Mouse (Mus musculus) liver, embryonic 14.5 days (tissue): ENCODE measurements at regions not wholly inside any gene's neighbourhood (a gene's known extent, or its start where the extent isn't known, plus 50 kb on each side); places are given as distances from the start of the nearest gene placed in this dataset.

Experiments
- ATAC-seq: fragments of 200-750 bp; cut with Nextera tagmentation; 2 replicates; pipeline ENCODE4 v1.8.0; 2017; ENCODE audit warnings: moderate number of reproducible peaks, mild to moderate bottlenecking, moderate library complexity; ENCODE audit not compliant: insufficient read depth
- DNase-seq, 3 experiments: peaks; one replicate each; pipeline ENCODE4 v3.0.0-alpha.2; 2012 to 2013; ENCODE audit warnings: low read depth in 3 of 3, low spot score in 3 of 3
- H3K27ac ChIP-seq: fragments of 300-500 bp; sonication (generic); 2 replicates; pipeline ENCODE4 v1.5.1; 2014; ENCODE audit warnings: moderate library complexity, mild to moderate bottlenecking, control low read depth, inconsistent platforms
- H3K27me3 ChIP-seq: fragments of 300-500 bp; sonication (generic); 2 replicates; pipeline ENCODE4 v1.6.1; 2014; ENCODE audit warnings: mild to moderate bottlenecking, low read length, moderate library complexity; ENCODE audit not compliant: control insufficient read depth, insufficient read depth
- H3K36me3 ChIP-seq: fragments of 300-500 bp; sonication (generic); replicated peaks from 2 replicates; pipeline ENCODE4 v1.6.1; 2014; ENCODE audit warnings: low read depth; ENCODE audit not compliant: control insufficient read depth, insufficient read depth
- H3K4me1 ChIP-seq, 2 experiments: fragments of 200-500 bp in 1 of 2; fragments of 300-500 bp in 1 of 2; sonication (generic) in 1 of 2; replicated peaks; 2 replicates each; pipeline ENCODE4 v1.6.1; 2012 to 2014; ENCODE audit warnings: antibody characterized with exemption in 1 of 2, inconsistent platforms in 1 of 2, low read length in 1 of 2; ENCODE audit not compliant: control insufficient read depth in 2 of 2, insufficient read depth in 2 of 2
- H3K4me2 ChIP-seq: fragments of 300-500 bp; sonication (generic); 2 replicates; pipeline ENCODE4 v1.6.1; 2014; ENCODE audit warnings: low read depth, mild to moderate bottlenecking, control low read depth, moderate library complexity
- H3K4me3 ChIP-seq, 2 experiments: fragments of 200-500 bp in 1 of 2; fragments of 300-500 bp in 1 of 2; sonication (generic) in 1 of 2; 2 replicates each; pipeline ENCODE4 v1.5.1; 2012 to 2014; ENCODE audit warnings: low read depth in 2 of 2, low read length in 2 of 2, mild to moderate bottlenecking in 2 of 2, control low read depth in 1 of 2, inconsistent platforms in 1 of 2, moderate library complexity in 1 of 2; ENCODE audit not compliant: insufficient read depth in 1 of 2
- H3K9ac ChIP-seq: fragments of 300-500 bp; sonication (generic); replicated peaks from 2 replicates; pipeline ENCODE4 v1.6.1; 2014; ENCODE audit warnings: mild to moderate bottlenecking, control low read depth, moderate library complexity
- H3K9me3 ChIP-seq: fragments of 300-500 bp; sonication (generic); 2 replicates; pipeline ENCODE4 v1.6.1; 2016; ENCODE audit warnings: low read length, mixed read lengths; ENCODE audit not compliant: control insufficient read depth
- CTCF ChIP-seq: IDR thresholded peaks from 2 replicates; pipeline ENCODE4 v1.5.1; 2016; ENCODE audit warnings: antibody characterized with exemption, low read depth, control low read depth
- EP300 ChIP-seq: IDR thresholded peaks from 2 replicates; pipeline ENCODE4 v1.6.1; 2016; ENCODE audit warnings: antibody characterized with exemption, low read depth
- WGBS: fragments of 180-500 bp; shearing (Covaris S2); extraction: QIAGEN DNeasy Blood & Tissue Kit; methylation state at CpG from one replicate; pipeline ENCODE4 v1.1.7; 2014; ENCODE audit not compliant: insufficient replicate concordance; 5-methylcytosine and 5-hydroxymethylcytosine counted together

- 42% methylated on average over 17 of the region's 17 CpGs for WGBS
- H3K9ac ChIP-seq = no peak overlapping the region
- H3K36me3 ChIP-seq = no peaks in the 10 kb centered on the region
- DNase-seq (no peak), ATAC-seq (no peak)
- H3K4me1 ChIP-seq = no peaks in the 10 kb centered on the region
- no peaks in the 10 kb centered on the region for H3K9me3 ChIP-seq
- H3K27ac ChIP-seq = no peak overlapping the region
- no peak overlapping the region for H3K4me2 ChIP-seq
- H3K4me3 ChIP-seq = no peak overlapping the region
- no peak for TF ChIP-seq CTCF
- H3K27me3 ChIP-seq = no peaks in the 10 kb centered on the region
Measured at GRCm38 (mm10) chr12:56275556-56276242, 70.0 kb downstream of the Mbip start.

- WGBS = 49% methylated on average over 6 of the region's 6 CpGs
- TF ChIP-seq CTCF (no peak), EP300 (no peak)
- no peak overlapping the region for H3K9ac ChIP-seq
- no peak for ATAC-seq
- no peaks in the 10 kb centered on the region for H3K9me3 ChIP-seq
- H3K4me1 ChIP-seq = no peaks in the 10 kb centered on the region
- no peak overlapping the region for H3K4me3 ChIP-seq
- no peak overlapping the region for H3K27ac ChIP-seq
- DNase-seq = no peak
- H3K36me3 ChIP-seq = no peaks in the 10 kb centered on the region
- no peak overlapping the region for H3K4me2 ChIP-seq
- no peaks in the 10 kb centered on the region for H3K27me3 ChIP-seq
Measured at GRCm38 (mm10) chr12:56265049-56265448, 80.6 kb downstream of the Mbip start.

GRCm38 (mm10) chr12:56261471-56261870 lies 84.2 kb downstream of the Mbip start:
- no peak overlapping the region for H3K4me2 ChIP-seq
- TF ChIP-seq EP300 = no peak
- no peak for TF ChIP-seq CTCF
- DNase-seq (no peak), ATAC-seq (no peak)
- H3K4me3 ChIP-seq = no peak overlapping the region
- no peak overlapping the region for H3K27ac ChIP-seq
- H3K27me3 ChIP-seq = no peaks in the 10 kb centered on the region
- WGBS = 24% methylated on average over 4 of the region's 4 CpGs
- H3K36me3 ChIP-seq = no peaks in the 10 kb centered on the region
- H3K4me1 ChIP-seq = no peaks in the 10 kb centered on the region
- H3K9me3 ChIP-seq = no peaks in the 10 kb centered on the region
- H3K9ac ChIP-seq = no peak overlapping the region

- DNase-seq = no peak
- TF ChIP-seq CTCF (no peak), EP300 (no peak)
- no peak overlapping the region for H3K4me2 ChIP-seq
- WGBS = 64% methylated on average over 14 of the region's 14 CpGs
- H3K36me3 ChIP-seq = no peaks in the 10 kb centered on the region
- H3K9ac ChIP-seq = no peak overlapping the region
- H3K4me1 ChIP-seq = no peaks in the 10 kb centered on the region
- H3K4me3 ChIP-seq = no peak overlapping the region
- no peaks in the 10 kb centered on the region for H3K9me3 ChIP-seq
- H3K27ac ChIP-seq = no peak overlapping the region
- H3K27me3 ChIP-seq = no peaks in the 10 kb centered on the region
- no peak for ATAC-seq
Measured at GRCm38 (mm10) chr12:56258401-56259050, 87.2 kb downstream of the Mbip start.

- DNase-seq (no peak), ATAC-seq (no peak)
- no peaks in the 10 kb centered on the region for H3K27me3 ChIP-seq
- no peaks in the 10 kb centered on the region for H3K9me3 ChIP-seq
- TF ChIP-seq EP300 (no peak), CTCF (no peak)
- H3K36me3 ChIP-seq = no peaks in the 10 kb centered on the region
- H3K27ac ChIP-seq = no peak overlapping the region
- H3K4me2 ChIP-seq = no peak overlapping the region
- WGBS = 69% methylated on average over 11 of the region's 11 CpGs
- no peak overlapping the region for H3K9ac ChIP-seq
- H3K4me1 ChIP-seq = no peaks in the 10 kb centered on the region
- H3K4me3 ChIP-seq = no peak overlapping the region
Measured at GRCm38 (mm10) chr12:56256243-56256881, 89.3 kb downstream of the Mbip start.
